Mouse (Mus musculus) hindbrain, embryonic 15.5 days (tissue): ENCODE data around the gene Klf2. TPM values are rescaled to one million over a fixed set of nuclear protein-coding genes. Genes with fewer than 3 reads are reported as not detected.

Experiments
- ATAC-seq: fragments of 200-750 bp; cut with Nextera tagmentation; 2 replicates; pipeline ENCODE4 v1.8.0; 2017; ENCODE audit warnings: low read depth, moderate number of reproducible peaks, moderate TSS enrichment; ENCODE audit not compliant: low FRiP score
- H3K27ac ChIP-seq: fragments of 300-500 bp; sonication (generic); replicated peaks from 2 replicates; pipeline ENCODE4 v1.5.1; 2015; ENCODE audit warnings: mild to moderate bottlenecking, inconsistent platforms
- H3K27me3 ChIP-seq: fragments of 300-500 bp; sonication (generic); 2 replicates; pipeline ENCODE4 v1.6.1; 2015; ENCODE audit warnings: control low read depth, inconsistent platforms
- H3K36me3 ChIP-seq: fragments of 300-500 bp; sonication (generic); 2 replicates; pipeline ENCODE4 v1.6.1; 2015; ENCODE audit warnings: control low read depth, inconsistent platforms
- H3K4me1 ChIP-seq: fragments of 300-500 bp; sonication (generic); replicated peaks from 2 replicates; pipeline ENCODE4 v1.6.1; 2015; ENCODE audit warnings: control low read depth, inconsistent platforms
- H3K4me2 ChIP-seq: fragments of 300-500 bp; sonication (generic); 2 replicates; pipeline ENCODE4 v1.6.1; 2015; ENCODE audit warnings: moderate library complexity, mild to moderate bottlenecking, inconsistent platforms
- H3K4me3 ChIP-seq: fragments of 300-500 bp; sonication (generic); 2 replicates; pipeline ENCODE4 v1.5.1; 2015; ENCODE audit warnings: mild to moderate bottlenecking, inconsistent platforms
- H3K9ac ChIP-seq: fragments of 300-500 bp; sonication (generic); 2 replicates; pipeline ENCODE4 v1.6.1; 2015; ENCODE audit warnings: inconsistent platforms
- H3K9me3 ChIP-seq: fragments of 300-500 bp; sonication (generic); 2 replicates; pipeline ENCODE4 v1.6.1; 2016; ENCODE audit warnings: control low read depth, inconsistent platforms
- WGBS: fragments of 180-500 bp; shearing (Covaris S2); methylation state at CpG from one replicate; pipeline ENCODE4 v1.1.7; 2015; 5-methylcytosine and 5-hydroxymethylcytosine counted together
- polyA plus RNA-seq: library from polyadenylated mRNA; unstranded; fragments of >200 nt; fragmentation: Nextera tagmentation; extraction: Ambion mirVana; gene quantifications from 2 replicates; pipeline ENCODE4 v1.2.1, GENCODE M21; 2015

Klf2 gene
- polyA plus RNA-seq, 1 experiment from 2014 or later: 6.9 TPM

DNA sequence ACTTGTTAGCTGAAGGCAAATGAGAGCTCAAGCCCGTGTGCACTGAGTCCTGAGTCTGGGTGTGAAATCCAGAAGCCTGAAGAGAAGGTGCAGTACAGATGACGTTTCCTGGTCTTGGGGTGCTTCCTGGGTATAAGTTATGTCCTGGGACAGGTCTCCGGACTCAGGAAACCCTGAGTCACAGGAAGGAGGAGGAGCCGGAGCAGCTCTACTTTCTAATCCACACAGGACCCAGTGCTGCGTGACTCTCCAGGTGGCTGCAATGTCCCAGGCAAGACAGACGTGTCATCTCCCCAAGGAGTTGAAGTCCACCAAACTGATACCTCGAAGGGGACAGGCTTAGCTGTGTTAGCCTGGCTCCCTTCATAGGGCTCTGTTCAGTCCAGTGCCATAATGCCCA, 44.6 kb downstream of the Klf2 start:
- WGBS: 88% methylated on average over 7 of the region's 7 CpGs
- Histone ChIP-seq H3K9me3 (no peaks in the 10 kb centered on the region), H3K36me3 (peaks cover 54% of the 10 kb centered on the region), H3K27ac (no peak overlapping the region), H3K9ac (no peak overlapping the region), H3K4me1 (no peaks in the 10 kb centered on the region), H3K27me3 (no peaks in the 10 kb centered on the region), H3K4me3 (no peak overlapping the region), H3K4me2 (no peak overlapping the region)
- ATAC-seq: no peak

GRCm38 (mm10) chr8:72365016-72365415, 46.2 kb downstream of the Klf2 start:
- no peak overlapping the region for H3K9ac ChIP-seq
- H3K27me3 ChIP-seq: no peaks in the 10 kb centered on the region
- no peak overlapping the region for H3K4me2 ChIP-seq
- no peak overlapping the region for H3K4me3 ChIP-seq
- H3K4me1 ChIP-seq: no peaks in the 10 kb centered on the region
- no peak for ATAC-seq
- H3K9me3 ChIP-seq: no peaks in the 10 kb centered on the region
- H3K36me3 ChIP-seq: peaks cover 58% of the 10 kb centered on the region
- H3K27ac ChIP-seq: no peak overlapping the region
- 94% methylated on average over 2 of the region's 2 CpGs for WGBS

DNA sequence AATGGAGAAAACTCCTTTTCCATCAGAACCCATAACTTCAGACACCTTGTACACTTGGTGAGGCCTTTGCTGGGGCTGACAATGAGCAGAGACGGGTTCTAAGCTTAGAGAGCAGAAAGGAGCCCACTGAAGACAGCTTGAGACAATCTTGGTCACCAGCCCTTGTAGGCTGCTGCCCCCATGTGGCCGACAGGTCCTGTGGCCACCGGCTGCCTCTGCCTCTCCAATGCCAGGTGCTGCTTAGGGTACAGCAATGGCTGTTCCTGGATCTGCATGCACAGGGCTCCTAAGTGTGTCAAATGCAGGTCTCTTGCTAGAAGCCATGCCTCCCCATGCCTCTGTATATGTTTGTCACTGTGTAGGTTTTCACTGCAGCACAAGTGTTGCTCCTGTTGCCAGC, 47.0 kb downstream of the Klf2 start:
- WGBS: 27% methylated on average over 3 of the region's 3 CpGs
- Histone ChIP-seq H3K4me2 (no peak overlapping the region), H3K36me3 (peaks cover 65% of the 10 kb centered on the region), H3K9ac (no peak overlapping the region), H3K4me3 (no peak overlapping the region), H3K9me3 (no peaks in the 10 kb centered on the region), H3K27ac (no peak overlapping the region), H3K27me3 (no peaks in the 10 kb centered on the region), H3K4me1 (no peaks in the 10 kb centered on the region)
- peak; percentile 78 for ATAC-seq

GRCm38 (mm10) chr8:72366435-72366834, 47.6 kb downstream of the Klf2 start:
- H3K36me3 ChIP-seq: peaks cover 70% of the 10 kb centered on the region

More at GRCm38 (mm10) chr8:72366435-72366834, 47.6 kb downstream of the Klf2 start:
- H3K9me3 ChIP-seq: no peaks in the 10 kb centered on the region
- H3K4me2 ChIP-seq: no peak overlapping the region
- no peaks in the 10 kb centered on the region for H3K27me3 ChIP-seq
- ATAC-seq: no peak
- H3K4me1 ChIP-seq: no peaks in the 10 kb centered on the region
- H3K4me3 ChIP-seq: no peak overlapping the region
- H3K27ac ChIP-seq: no peak overlapping the region
- 98% methylated on average over 2 of the region's 2 CpGs for WGBS
- H3K9ac ChIP-seq: no peak overlapping the region

Other genes with a start within 250 kb of the Klf2 start
- not detected in 2 replicates for gene Olfr373, start 235.9 kb upstream of the Klf2 start, polyA plus RNA-seq
- 0.07 TPM in 1 of 2 replicates, not detected in the other for gene Olfr374, start 212.0 kb upstream of the Klf2 start, polyA plus RNA-seq
- 187 and 202 TPM in 2 replicates for gene Tpm4, start 184.1 kb upstream of the Klf2 start, polyA plus RNA-seq
- gene Rab8a, start 157.8 kb upstream of the Klf2 start, polyA plus RNA-seq: 84.2 and 85.7 TPM in 2 replicates
- not detected in 2 replicates for gene Hsh2d, start 129.4 kb upstream of the Klf2 start, polyA plus RNA-seq
- not detected in 2 replicates for gene Cib3, start 106.2 kb upstream of the Klf2 start, polyA plus RNA-seq
- not detected in 2 replicates for gene Gm11034, start 105.4 kb upstream of the Klf2 start, polyA plus RNA-seq
- gene Fam32a, start 99.3 kb upstream of the Klf2 start, polyA plus RNA-seq: 91.8 and 97.1 TPM in 2 replicates
- gene Ap1m1, start 79.0 kb upstream of the Klf2 start, polyA plus RNA-seq: 238 and 278 TPM in 2 replicates
- gene Gm10282, start 13.8 kb upstream of the Klf2 start, polyA plus RNA-seq: 9.8 and 12.5 TPM in 2 replicates
- gene Eps15l1, start 102.4 kb downstream of the Klf2 start, polyA plus RNA-seq: 55.9 and 58.5 TPM in 2 replicates
- 0.85 and 1.5 TPM in 2 replicates for gene Calr3, start 124.8 kb downstream of the Klf2 start, polyA plus RNA-seq
- gene 1700030K09Rik, start 124.8 kb downstream of the Klf2 start, polyA plus RNA-seq: 16.5 and 17.0 TPM in 2 replicates
- 44.5 and 59.8 TPM in 2 replicates for gene Cherp, start 156.2 kb downstream of the Klf2 start, polyA plus RNA-seq
- 17.8 and 20.0 TPM in 2 replicates for gene Slc35e1, start 173.6 kb downstream of the Klf2 start, polyA plus RNA-seq
- 15.8 and 18.6 TPM in 2 replicates for gene Med26, start 229.2 kb downstream of the Klf2 start, polyA plus RNA-seq